Mouse (Mus musculus) CH12.LX (cell line): ENCODE data around the gene Il34. TPM values are rescaled to one million over a fixed set of nuclear protein-coding genes. Genes with fewer than 3 reads are reported as not detected.
A peak's percentile ranks its signal among the peaks of the same experiment; 100 is the strongest.

Experiments used
- DNase-seq: peaks from one replicate; pipeline ENCODE4 v3.0.0-alpha.2; 2013; ENCODE audit errors: extremely low read depth
- H3K27ac ChIP-seq: 2 replicates; pipeline ENCODE4 v1.5.1; 2012; ENCODE audit warnings: low read depth, mild to moderate bottlenecking, control low read depth, moderate library complexity; ENCODE audit not compliant: insufficient read depth
- H3K27me3 ChIP-seq: replicated peaks from 2 replicates; pipeline ENCODE3; 2012; ENCODE audit warnings: inconsistent platforms
- H3K36me3 ChIP-seq, 2 experiments: replicated peaks in 1 of 2; 2 replicates each; pipeline versions ENCODE3 to v1.6.1; 2012; ENCODE audit warnings: inconsistent platforms in 1 of 2, low read length in 1 of 2, mild to moderate bottlenecking in 1 of 2, mixed read lengths in 1 of 2, moderate library complexity in 1 of 2; ENCODE audit not compliant: control insufficient read depth in 1 of 2, insufficient read depth in 1 of 2
- H3K4me1 ChIP-seq, 2 experiments: 2 replicates each; pipeline ENCODE4 v1.6.1; 2012; ENCODE audit warnings: inconsistent platforms in 1 of 2, moderate library complexity in 1 of 2; ENCODE audit not compliant: insufficient read depth in 2 of 2, control insufficient read depth in 1 of 2
- H3K4me2 ChIP-seq: 2 replicates; pipeline ENCODE4 v1.6.1; 2012; ENCODE audit warnings: low read depth, mild to moderate bottlenecking, control low read depth; ENCODE audit not compliant: poor library complexity, insufficient read depth, severe bottlenecking
- H3K4me3 ChIP-seq, 3 experiments: fragments of 150-350 bp in 1 of 3; sonication (generic) in 1 of 3; replicated peaks in 1 of 3; 2 replicates each; pipeline versions ENCODE3 to v1.5.1; 2011 to 2012; ENCODE audit warnings: low read depth in 2 of 3, low read length in 2 of 3, mild to moderate bottlenecking in 2 of 3, moderate library complexity in 2 of 3, control low read depth in 1 of 3, improper control_type of control experiment in 1 of 3, inconsistent platforms in 1 of 3, mixed read lengths in 1 of 3; ENCODE audit not compliant: poor library complexity in 1 of 3
- H3K79me2 ChIP-seq: replicated peaks from 2 replicates; pipeline ENCODE4 v1.6.1; 2012; ENCODE audit warnings: mild to moderate bottlenecking, moderate library complexity; ENCODE audit not compliant: control insufficient read depth, poor library complexity, insufficient read depth, severe bottlenecking; ENCODE audit errors: extremely low read depth
- H3K9ac ChIP-seq: 2 replicates; pipeline ENCODE4 v1.6.1; 2012; ENCODE audit warnings: low read depth, mild to moderate bottlenecking, control low read depth, moderate library complexity; ENCODE audit not compliant: insufficient read depth
- H3K9me3 ChIP-seq: replicated peaks from 2 replicates; pipeline ENCODE3; 2012; ENCODE audit warnings: low read length, inconsistent platforms, mixed read lengths
- CHD2 ChIP-seq: IDR thresholded peaks from 2 replicates; pipeline ENCODE4 v1.6.1; 2011; ENCODE audit warnings: low read length, improper control_type of control experiment
- CTCF ChIP-seq, 2 experiments: IDR thresholded peaks in 1 of 2; conservative IDR thresholded peaks in 1 of 2; 2 replicates each; pipeline ENCODE4 v1.5.1; 2011 to 2012; ENCODE audit warnings: low read depth in 2 of 2, low read length in 2 of 2, improper control_type of control experiment in 1 of 2, inconsistent platforms in 1 of 2, mild to moderate bottlenecking in 1 of 2, moderate library complexity in 1 of 2
- ELF1 ChIP-seq: IDR thresholded peaks from 2 replicates; pipeline ENCODE4 v1.6.1; 2014; ENCODE audit warnings: low read depth, mild to moderate bottlenecking, inconsistent platforms, low read length, improper control_type of control experiment
- GABPA ChIP-seq: IDR thresholded peaks from 2 replicates; pipeline ENCODE4 v1.6.1; 2012; ENCODE audit warnings: low read depth, low read length, improper control_type of control experiment, inconsistent platforms; ENCODE audit not compliant: insufficient replicate concordance
- HCFC1 ChIP-seq: IDR thresholded peaks from 2 replicates; pipeline ENCODE4 v1.6.1; 2012; ENCODE audit warnings: low read depth, mild to moderate bottlenecking, inconsistent platforms, low read length, improper control_type of control experiment
- JUND ChIP-seq: conservative IDR thresholded peaks from 2 replicates; pipeline ENCODE4 v1.6.1; 2011; ENCODE audit warnings: low read depth, low read length, improper control_type of control experiment
- KAT2A ChIP-seq: IDR thresholded peaks from 2 replicates; pipeline ENCODE4 v1.6.1; 2012; ENCODE audit warnings: low read length, improper control_type of control experiment, inconsistent platforms; ENCODE audit not compliant: insufficient replicate concordance
- MAFK ChIP-seq: IDR thresholded peaks from 2 replicates; pipeline ENCODE4 v1.6.1; 2011; ENCODE audit warnings: low read length, improper control_type of control experiment; ENCODE audit not compliant: insufficient replicate concordance
- MAX ChIP-seq: IDR thresholded peaks from 2 replicates; pipeline ENCODE4 v1.6.1; 2011; ENCODE audit warnings: low read length, improper control_type of control experiment
- MAZ ChIP-seq: IDR thresholded peaks from 2 replicates; pipeline ENCODE4 v1.6.1; 2012; ENCODE audit warnings: low read depth, mild to moderate bottlenecking, inconsistent platforms, low read length, improper control_type of control experiment, moderate library complexity
- MXI1 ChIP-seq: IDR thresholded peaks from 2 replicates; pipeline ENCODE4 v1.6.1; 2011; ENCODE audit warnings: mild to moderate bottlenecking, low read depth, low read length, improper control_type of control experiment
- NELFE ChIP-seq: IDR thresholded peaks from 2 replicates; pipeline ENCODE4 v1.6.1; 2011; ENCODE audit warnings: low read depth, low read length, improper control_type of control experiment
- NRF1 ChIP-seq: IDR thresholded peaks from 2 replicates; pipeline ENCODE4 v1.6.1; 2014; ENCODE audit warnings: low read depth, mild to moderate bottlenecking, inconsistent platforms, low read length, improper control_type of control experiment, moderate library complexity
- POLR2AphosphoS2 ChIP-seq: IDR thresholded peaks from 2 replicates; pipeline ENCODE4 v1.6.1; 2011; ENCODE audit warnings: low read depth, low read length, improper control_type of control experiment
- RAD21 ChIP-seq: IDR thresholded peaks from 2 replicates; pipeline ENCODE4 v1.6.1; 2011; ENCODE audit warnings: low read depth, mild to moderate bottlenecking, low read length, improper control_type of control experiment, moderate library complexity
- SMC3 ChIP-seq: IDR thresholded peaks from 2 replicates; pipeline ENCODE4 v1.6.1; 2011; ENCODE audit warnings: low read depth, low read length, improper control_type of control experiment
- TBP ChIP-seq: conservative IDR thresholded peaks from 2 replicates; pipeline ENCODE4 v1.6.1; 2011; ENCODE audit warnings: low read depth, low read length, improper control_type of control experiment
- TCF12 ChIP-seq: IDR thresholded peaks from 2 replicates; pipeline ENCODE4 v1.6.1; 2014; ENCODE audit warnings: low read depth, mild to moderate bottlenecking, inconsistent platforms, low read length, improper control_type of control experiment
- UBTF ChIP-seq: IDR thresholded peaks from 2 replicates; pipeline ENCODE4 v1.6.1; 2012; ENCODE audit warnings: low read depth, mild to moderate bottlenecking, inconsistent platforms, low read length, improper control_type of control experiment, moderate library complexity
- USF2 ChIP-seq: conservative IDR thresholded peaks from 2 replicates; pipeline ENCODE4 v1.6.1; 2011; ENCODE audit warnings: low read depth, low read length, improper control_type of control experiment
- ZC3H11A ChIP-seq: IDR thresholded peaks from 2 replicates; pipeline ENCODE4 v1.6.1; 2012; ENCODE audit warnings: low read depth, mild to moderate bottlenecking, inconsistent platforms, low read length, improper control_type of control experiment
- ZKSCAN1 ChIP-seq: IDR thresholded peaks from 2 replicates; pipeline ENCODE4 v1.6.1; 2012; ENCODE audit warnings: low read depth, inconsistent platforms, low read length, improper control_type of control experiment, borderline replicate concordance
- ZMIZ1 ChIP-seq: IDR thresholded peaks from 2 replicates; pipeline ENCODE4 v1.6.1; 2012; ENCODE audit warnings: low read depth, mild to moderate bottlenecking, inconsistent platforms, low read length, improper control_type of control experiment
- dilution Hi-C: fragments of 300-500 bp; cut with MboI; formaldehyde crosslinking; loops from 2 replicates; pipeline ENCODE4 v1.14.3; 2020; ENCODE audit warnings: low sequenced_read_pairs; ENCODE audit not compliant: extremely low pct_unique_long_range_greater_than_20kb, extremely low pct_ligation_motif_present
- in situ Hi-C: fragments of 300-500 bp; cut with MboI; formaldehyde crosslinking; loops from 3 replicates; pipeline ENCODE4 v1.14.3; 2019; ENCODE audit warnings: low sequenced_read_pairs, low pct_ligation_motif_present, low pct_unique_long_range_greater_than_20kb, mixed read lengths
- polyA plus RNA-seq: library from polyadenylated mRNA; unstranded; fragments of >175 nt; gene quantifications from 2 replicates; pipeline ENCODE4 v1.2.1, GENCODE M21; 2012; ENCODE audit warnings: low read depth; ENCODE audit not compliant: insufficient read length
- total RNA-seq, 2 experiments: library from RNA; depleted of rRNA; stranded (reverse); fragments of 300-350 nt in 1 of 2; fragments of >200 nt in 1 of 2; gene quantifications; 2 replicates each; pipeline ENCODE4 v1.2.3; 2012 to 2014

The Il34 gene
- total and polyA plus RNA-seq, 3 experiments, result 0.21 TPM; not detected in 2

- in situ Hi-C loops, result no loop called here
- DNase-seq, result peak; percentile 22
- no peak for TF ChIP-seq ZKSCAN1
- no peak for TF ChIP-seq JUND
- 0 out of 2 replicates have a peak, but pooled peaks have one; percentile 52 for TF ChIP-seq MAZ
- TF ChIP-seq CHD2, result peak; percentile 69; the same call in 1 of the 2 replicates
- TF ChIP-seq HCFC1, result no peak
- TF ChIP-seq SMC3, result peak; percentile 69
- no peak for TF ChIP-seq GABPA
- no peak for TF ChIP-seq KAT2A
- TF ChIP-seq ZMIZ1, result no peak
- TF ChIP-seq CTCF (conservative IDR thresholded peaks at IDR 0.05 in 1 of 2, IDR thresholded peaks at IDR 0.05 in 1 of 2; ENCODE audit: low read depth in 2 of 2, low read length in 2 of 2), result peak; percentile 36 to 79; a peak in 3 of 4 replicates
- peak; percentile 60 for TF ChIP-seq NRF1
- peak; percentile 44 for TF ChIP-seq RAD21
- Histone ChIP-seq H3K36me3 (no peaks in the 10 kb centered on the region), H3K9ac (no peak overlapping the region), H3K4me1 (peaks cover 0 to 3% of the 10 kb centered on the region in 2 experiments; a peak in 1 of 4 replicates), H3K4me2 (no peak overlapping the region), H3K27ac (no peak overlapping the region), H3K27me3 (no peaks in the 10 kb centered on the region), H3K9me3 (no peaks in the 10 kb centered on the region), H3K79me2 (no peaks in the 10 kb centered on the region), H3K4me3 (no peak overlapping the region)
- dilution Hi-C loops, result no loop called here
Measured at GRCm38 (mm10) chr8:110726893-110727292, 78.8 kb downstream of the Il34 start.

DNA sequence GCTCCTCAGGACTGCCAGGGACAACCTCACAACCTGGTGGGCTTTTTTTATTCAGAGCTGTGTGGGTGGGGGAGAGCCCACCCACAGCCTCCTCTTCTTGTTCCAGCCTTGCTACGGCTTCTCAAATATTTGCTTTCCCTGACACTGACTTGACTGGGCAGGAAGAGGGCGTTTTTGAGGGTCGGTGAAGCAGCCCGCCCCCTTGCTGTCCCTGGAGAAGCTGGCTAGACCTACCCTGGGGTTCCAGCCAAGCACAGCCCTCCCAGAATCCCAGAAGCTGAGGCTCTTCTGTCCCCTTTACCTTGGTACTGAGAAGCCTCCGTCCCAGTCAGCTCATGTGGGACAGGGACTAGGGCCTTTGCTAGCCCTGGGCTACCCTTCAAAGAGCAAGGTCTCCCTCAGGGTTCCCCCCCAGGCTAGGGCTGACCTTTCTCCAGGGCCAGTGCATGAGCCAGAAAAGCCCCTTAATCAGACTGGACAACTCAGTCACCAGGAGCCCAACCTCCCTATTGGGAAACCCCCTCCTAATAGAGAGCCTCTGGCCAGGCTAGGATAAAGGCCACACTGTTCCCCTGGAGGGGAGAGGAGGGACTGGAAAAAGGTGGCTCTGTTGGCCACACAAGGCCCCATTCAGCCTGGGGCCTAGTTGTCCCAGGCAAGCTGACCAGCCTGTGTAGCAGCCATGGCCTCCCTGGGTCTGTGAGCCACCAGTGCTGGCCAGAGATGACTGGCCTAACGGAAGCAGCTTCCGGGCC is 80.5 kb downstream of the Il34 start:
- dilution Hi-C loops (no loop called here), in situ Hi-C loops (no loop called here)
- no peak for TF ChIP-seq HCFC1
- no peak for TF ChIP-seq TBP
- no peak for TF ChIP-seq USF2
- TF ChIP-seq KAT2A, result no peak
- TF ChIP-seq NRF1, result no peak
- TF ChIP-seq CHD2, result no peak
- TF ChIP-seq UBTF, result no peak
- no peak for TF ChIP-seq RAD21
- TF ChIP-seq TCF12, result no peak
- no peak for TF ChIP-seq POLR2AphosphoS2
- TF ChIP-seq ELF1, result no peak
- no peak for TF ChIP-seq GABPA
- TF ChIP-seq ZC3H11A, result no peak
- no peak for TF ChIP-seq MXI1
- no peak for TF ChIP-seq JUND
- no peak for TF ChIP-seq MAFK
- TF ChIP-seq MAX, result no peak
- no peak for TF ChIP-seq NELFE
- TF ChIP-seq, all 38 proteins: peak for 0
- Histone ChIP-seq H3K9ac (no peak overlapping the region), H3K27me3 (no peaks in the 10 kb centered on the region), H3K9me3 (no peaks in the 10 kb centered on the region), H3K27ac (no peak overlapping the region), H3K4me2 (no peak overlapping the region), H3K4me1 (0 out of 4 replicates have a peak, but pooled peaks cover 0 to 3% of the 10 kb centered on the region in 2 experiments), H3K4me3 (no peak overlapping the region), H3K36me3 (peaks cover 0 to 7% of the 10 kb centered on the region in 2 experiments), H3K79me2 (no peaks in the 10 kb centered on the region)
- DNase-seq, result no peak
